Mouse (Mus musculus): ENCODE results near the gene Map3k9. TPM values are rescaled to one million over a fixed set of nuclear protein-coding genes. Genes with fewer than 3 reads are reported as not detected.

Gene Map3k9
- polyA plus RNA-seq, 1 experiment = 5.7 TPM

- H3K4me1 ChIP-seq (ENCODE audit: control insufficient read depth, insufficient read depth, low read length) = no peaks in the 10 kb centered on the region; the same call in none of the 2 replicates
- WGBS = under 1% methylated on average over 73 of the region's 91 CpGs
- H3K4me3 ChIP-seq (replicated peaks; ENCODE audit: control insufficient read depth, low read depth, low read length) = peak overlapping the region; percentile 85
- H3K27ac ChIP-seq (ENCODE audit: control insufficient read depth, insufficient read depth, low read depth, low read length, poor library complexity) = peak overlapping the region; percentile 89
- TF ChIP-seq POLR2A (IDR thresholded peaks at IDR 0.05; ENCODE audit: borderline replicate concordance, control insufficient read depth, low read depth, low read length) (no peak), CTCF (IDR thresholded peaks at IDR 0.05; ENCODE audit: control insufficient read depth, insufficient read depth, low read length) (no peak)
These were observed 493 bp downstream of the Map3k9 start for GRCm38 (mm10) chr12:81780271-81781093.

DNA sequence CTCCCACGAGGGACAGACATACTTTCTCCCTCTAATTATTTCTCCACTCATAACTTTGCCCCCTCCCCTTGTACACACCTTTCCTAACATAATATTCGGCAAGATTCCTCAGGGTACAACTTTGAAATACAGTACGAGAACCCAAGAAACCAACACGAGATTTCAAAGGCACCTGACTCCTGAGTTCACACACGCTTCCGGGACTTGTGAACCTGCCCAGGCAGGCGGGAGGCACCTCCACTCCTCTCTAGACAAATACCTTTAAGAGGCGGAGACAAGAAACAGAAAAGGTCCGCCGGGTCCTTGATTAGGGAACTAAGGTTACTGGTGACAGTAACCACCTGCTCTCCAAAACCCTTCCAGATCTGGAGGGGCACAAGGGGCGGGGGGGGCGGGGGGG lies 1.1 kb downstream of the Map3k9 start:
- TF ChIP-seq POLR2A (IDR thresholded peaks at IDR 0.05; ENCODE audit: borderline replicate concordance, control insufficient read depth, low read depth, low read length) = no peak
- TF ChIP-seq CTCF (IDR thresholded peaks at IDR 0.05; ENCODE audit: control insufficient read depth, insufficient read depth, low read length) = no peak
- no peaks in the 10 kb centered on the region; the same call in none of the 2 replicates for H3K4me1 ChIP-seq (ENCODE audit: control insufficient read depth, insufficient read depth, low read length)
- peak overlapping the region; percentile 85 for H3K4me3 ChIP-seq (replicated peaks; ENCODE audit: control insufficient read depth, low read depth, low read length)
- 10% methylated on average over 12 of the region's 12 CpGs for WGBS
- no peak overlapping the region for H3K27ac ChIP-seq (ENCODE audit: control insufficient read depth, insufficient read depth, low read depth, low read length, poor library complexity)

- Histone ChIP-seq H3K4me3 (replicated peaks; ENCODE audit: control insufficient read depth, low read depth, low read length) (no peak overlapping the region), H3K4me1 (ENCODE audit: control insufficient read depth, insufficient read depth, low read length) (no peaks in the 10 kb centered on the region; the same call in none of the 2 replicates), H3K27ac (ENCODE audit: control insufficient read depth, insufficient read depth, low read depth, low read length, poor library complexity) (no peak overlapping the region)
- 59% methylated on average over 3 of the region's 3 CpGs for WGBS
- TF ChIP-seq CTCF (IDR thresholded peaks at IDR 0.05; ENCODE audit: control insufficient read depth, insufficient read depth, low read length) (no peak), POLR2A (IDR thresholded peaks at IDR 0.05; ENCODE audit: borderline replicate concordance, control insufficient read depth, low read depth, low read length) (no peak)
These were observed 4.8 kb downstream of the Map3k9 start for GRCm38 (mm10) chr12:81776191-81776590.

DNA sequence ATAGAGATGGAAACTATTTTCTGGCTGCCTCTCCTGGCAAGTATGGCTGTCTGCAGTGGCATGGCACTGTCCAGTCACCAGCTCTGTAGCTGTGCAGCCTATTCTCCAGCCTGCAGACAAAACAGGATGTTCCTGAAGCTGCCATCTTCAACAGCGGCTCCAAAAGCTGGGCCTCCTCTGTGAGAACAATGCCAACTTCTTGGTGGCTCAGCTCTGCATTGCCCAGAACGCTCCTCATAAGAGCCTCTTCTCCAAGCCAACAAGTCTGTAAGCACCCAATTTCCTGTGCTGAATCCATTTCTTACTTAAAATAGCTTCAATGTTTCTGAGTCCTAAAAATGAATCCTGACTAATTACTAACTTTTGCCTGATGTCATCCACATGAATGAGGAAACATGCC lies 5.3 kb downstream of the Map3k9 start:
- no peak overlapping the region for H3K27ac ChIP-seq (ENCODE audit: control insufficient read depth, insufficient read depth, low read depth, low read length, poor library complexity)

GRCm38 (mm10) chr12:81774186-81774585 lies 6.8 kb downstream of the Map3k9 start:
- Histone ChIP-seq H3K4me1 (ENCODE audit: control insufficient read depth, insufficient read depth, low read length) (peaks cover 1% of the 10 kb centered on the region), H3K4me3 (replicated peaks; ENCODE audit: control insufficient read depth, low read depth, low read length) (no peak overlapping the region), H3K27ac (ENCODE audit: control insufficient read depth, insufficient read depth, low read depth, low read length, poor library complexity) (no peak overlapping the region)
- WGBS = 72% methylated on average over 4 of the region's 4 CpGs
- TF ChIP-seq CTCF (IDR thresholded peaks at IDR 0.05; ENCODE audit: control insufficient read depth, insufficient read depth, low read length) (no peak), POLR2A (IDR thresholded peaks at IDR 0.05; ENCODE audit: borderline replicate concordance, control insufficient read depth, low read depth, low read length) (no peak)

More for the DNA sequence above, 5.3 kb downstream of the Map3k9 start:
- TF ChIP-seq POLR2A (IDR thresholded peaks at IDR 0.05; ENCODE audit: borderline replicate concordance, control insufficient read depth, low read depth, low read length) = no peak
- TF ChIP-seq CTCF (IDR thresholded peaks at IDR 0.05; ENCODE audit: control insufficient read depth, insufficient read depth, low read length) = no peak
- 73% methylated on average over 2 of the region's 2 CpGs for WGBS
- H3K4me1 ChIP-seq (ENCODE audit: control insufficient read depth, insufficient read depth, low read length) = peaks cover 1% of the 10 kb centered on the region
- no peak overlapping the region for H3K4me3 ChIP-seq (replicated peaks; ENCODE audit: control insufficient read depth, low read depth, low read length)

- no peak for TF ChIP-seq POLR2A (IDR thresholded peaks at IDR 0.05; ENCODE audit: borderline replicate concordance, control insufficient read depth, low read depth, low read length)
- TF ChIP-seq CTCF (IDR thresholded peaks at IDR 0.05; ENCODE audit: control insufficient read depth, insufficient read depth, low read length) = no peak
- WGBS = 88% methylated on average over 4 of the region's 4 CpGs
- peaks cover 4% of the 10 kb centered on the region for H3K4me1 ChIP-seq (ENCODE audit: control insufficient read depth, insufficient read depth, low read length)
- H3K4me3 ChIP-seq (replicated peaks; ENCODE audit: control insufficient read depth, low read depth, low read length) = no peak overlapping the region
- no peak overlapping the region for H3K27ac ChIP-seq (ENCODE audit: control insufficient read depth, insufficient read depth, low read depth, low read length, poor library complexity)
These were observed 11.5 kb downstream of the Map3k9 start for GRCm38 (mm10) chr12:81769458-81769857.

DNA sequence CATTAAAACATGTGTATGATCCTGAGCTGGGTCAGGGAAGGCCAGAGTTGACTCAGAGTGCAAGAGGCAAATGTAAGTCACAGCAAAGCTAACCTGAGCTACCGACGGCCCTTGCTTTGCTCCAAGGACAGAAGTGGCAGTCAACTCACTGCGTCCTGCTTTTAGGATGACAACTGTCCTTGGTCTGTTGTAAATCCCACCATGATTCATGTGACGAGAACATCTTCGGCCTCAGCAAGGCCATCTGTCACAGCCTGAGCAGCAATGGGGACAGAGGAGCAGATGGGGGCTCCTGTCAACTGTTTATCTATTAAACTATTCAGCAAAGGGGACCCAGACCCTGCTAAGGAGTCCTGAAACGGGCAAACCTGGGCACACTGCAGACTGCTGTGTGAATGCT lies 15.6 kb downstream of the Map3k9 start:
- 85% methylated on average over 6 of the region's 6 CpGs for WGBS
- peaks cover 7% of the 10 kb centered on the region for H3K4me1 ChIP-seq (ENCODE audit: control insufficient read depth, insufficient read depth, low read length)
- TF ChIP-seq POLR2A (IDR thresholded peaks at IDR 0.05; ENCODE audit: borderline replicate concordance, control insufficient read depth, low read depth, low read length) = no peak
- TF ChIP-seq CTCF (IDR thresholded peaks at IDR 0.05; ENCODE audit: control insufficient read depth, insufficient read depth, low read length) = no peak
- H3K27ac ChIP-seq (ENCODE audit: control insufficient read depth, insufficient read depth, low read depth, low read length, poor library complexity) = 0 out of 2 replicates have a peak overlapping the region, but pooled peaks have one; percentile 17
- no peak overlapping the region for H3K4me3 ChIP-seq (replicated peaks; ENCODE audit: control insufficient read depth, low read depth, low read length)

DNA sequence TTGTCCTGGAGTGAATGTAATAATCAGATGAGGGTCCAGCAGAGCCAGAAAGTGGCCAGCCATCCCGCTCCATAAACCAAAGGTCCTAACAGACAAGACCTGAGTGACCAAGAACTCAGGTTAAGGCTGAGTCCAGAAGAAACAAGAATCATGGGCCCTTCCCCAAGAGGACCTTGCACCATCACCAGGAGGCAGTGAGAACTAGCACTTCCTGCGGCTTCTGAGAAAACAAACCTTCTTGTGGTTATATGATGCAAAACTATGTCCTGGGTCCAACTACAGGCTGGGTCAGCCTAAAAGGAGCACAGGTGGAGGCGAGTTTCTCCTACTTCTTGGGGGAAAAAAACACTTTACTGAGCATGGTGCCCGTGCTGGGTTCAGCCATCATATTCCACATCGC lies 16.6 kb downstream of the Map3k9 start:
- H3K27ac ChIP-seq (ENCODE audit: control insufficient read depth, insufficient read depth, low read depth, low read length, poor library complexity) = peak overlapping the region; percentile 91
- no peak overlapping the region for H3K4me3 ChIP-seq (replicated peaks; ENCODE audit: control insufficient read depth, low read depth, low read length)
- 60% methylated on average over 5 of the region's 5 CpGs for WGBS
- H3K4me1 ChIP-seq (ENCODE audit: control insufficient read depth, insufficient read depth, low read length) = peaks cover 9% of the 10 kb centered on the region
- TF ChIP-seq CTCF (IDR thresholded peaks at IDR 0.05; ENCODE audit: control insufficient read depth, insufficient read depth, low read length) (no peak), POLR2A (IDR thresholded peaks at IDR 0.05; ENCODE audit: borderline replicate concordance, control insufficient read depth, low read depth, low read length) (no peak)

Measured in bone marrow, adult 2 months (tissue).